Mouse (Mus musculus) urinary bladder, postnatal 4 days (tissue): ENCODE measurements around the gene Ccndbp1.
"Not testable (repeated sequence)": the region's sequence is repeated elsewhere in the genome, so short reads cannot be mapped to it uniquely, and the experiment has no call there.

Experiments used
- DNase-seq, 2 experiments: peaks; one replicate each; pipeline ENCODE4 v3.0.0; 2021 to 2022; ENCODE audit warnings: low spot score in 2 of 2

Ccndbp1 gene

DNA sequence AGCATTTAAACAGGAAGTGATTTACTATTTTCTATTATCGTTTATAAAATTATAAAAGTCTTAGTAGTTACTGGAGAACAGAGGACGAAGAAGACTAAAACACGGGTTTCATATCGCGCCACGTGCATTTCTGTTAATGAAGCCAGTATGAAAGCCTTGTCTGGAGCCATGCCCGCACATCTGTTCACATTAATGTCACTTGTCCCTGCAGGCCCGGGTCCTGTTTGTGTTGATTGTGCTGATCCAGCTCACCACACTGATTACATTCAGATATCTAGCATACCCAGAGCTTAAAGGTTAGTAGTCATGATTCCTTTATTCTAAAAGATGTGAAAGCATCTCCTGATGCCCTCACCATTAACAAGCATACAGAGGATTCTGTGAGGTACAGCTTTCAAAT lies 9.3 kb upstream of the Ccndbp1 start:
- DNase-seq, result no peak

DNA sequence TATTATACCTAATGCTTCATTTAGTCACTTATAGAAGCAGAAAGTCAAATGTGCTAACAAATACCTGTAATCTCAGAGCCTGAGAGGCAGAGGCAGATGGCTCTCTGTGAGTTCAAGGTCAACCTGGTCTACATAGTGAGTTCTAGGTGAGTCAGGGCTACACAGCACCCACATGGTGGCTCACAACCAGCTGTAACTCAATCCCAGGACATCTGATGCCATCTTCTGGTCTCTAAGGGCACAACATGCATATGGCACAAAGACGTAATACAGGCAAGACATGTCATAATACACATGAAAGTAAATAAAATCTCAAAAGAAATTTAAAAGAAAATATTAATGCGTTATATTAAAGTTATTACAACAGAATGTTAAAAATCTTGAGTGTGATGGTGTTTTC lies 4.6 kb upstream of the Ccndbp1 start:
- no peak for DNase-seq

DNA sequence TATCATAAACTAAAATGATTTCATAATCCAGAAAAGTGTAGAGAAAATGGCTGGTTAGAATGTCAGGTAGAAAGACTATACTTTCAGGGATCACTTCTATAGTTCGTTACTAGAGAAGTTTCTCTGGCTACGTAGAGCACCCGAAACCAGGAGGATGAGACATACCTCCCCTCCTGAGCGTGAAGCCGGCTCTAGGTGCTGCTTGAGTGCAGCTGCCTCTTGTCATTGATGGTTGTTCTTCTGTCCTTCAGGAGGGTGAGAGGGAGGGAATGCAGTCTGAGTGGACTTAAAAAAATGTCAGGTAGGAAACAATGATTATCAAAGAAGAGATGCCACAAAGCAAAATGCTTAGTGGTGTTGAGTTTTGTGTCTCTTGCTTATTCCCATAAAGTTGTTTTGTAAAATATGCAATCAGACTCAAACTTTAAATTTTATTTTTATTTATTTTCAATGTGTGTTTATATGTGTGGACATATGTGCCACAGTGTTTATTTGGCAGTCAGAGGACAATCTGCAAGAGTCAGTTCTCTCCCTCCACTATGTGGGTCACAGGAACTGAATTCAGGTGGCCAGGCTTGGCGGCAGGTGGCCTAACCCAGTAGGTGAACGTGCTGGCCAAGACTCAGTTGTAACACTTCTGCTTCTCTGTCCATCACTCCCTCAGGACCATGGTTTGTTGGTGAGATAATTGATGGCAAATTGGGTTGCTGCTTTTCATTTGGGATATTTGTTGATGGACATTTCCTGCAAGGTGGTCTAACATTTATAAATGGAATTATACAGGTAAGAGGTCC lies 4.0 kb upstream of the Ccndbp1 start:
- no peak for DNase-seq

DNA sequence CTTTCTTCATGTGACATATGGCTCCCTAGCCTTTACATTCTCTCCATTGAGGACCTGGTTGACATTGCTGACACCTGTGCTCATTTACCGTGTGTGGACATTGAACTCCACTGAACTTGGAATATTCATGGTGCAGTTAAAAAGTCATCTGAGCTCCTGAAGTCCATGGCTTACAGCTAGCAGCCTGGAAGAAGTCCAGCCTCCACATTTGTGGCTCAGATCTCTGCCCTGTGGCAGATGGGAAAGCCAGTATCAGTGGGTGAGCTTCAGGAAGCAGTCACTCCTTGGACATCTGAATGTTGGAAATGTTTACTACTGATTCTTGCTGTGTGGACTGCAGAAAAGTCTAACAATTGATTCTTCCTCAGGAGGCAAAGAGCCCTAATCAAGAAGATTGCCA lies 1.2 kb upstream of the Ccndbp1 start:
- DNase-seq, result no peak

DNA sequence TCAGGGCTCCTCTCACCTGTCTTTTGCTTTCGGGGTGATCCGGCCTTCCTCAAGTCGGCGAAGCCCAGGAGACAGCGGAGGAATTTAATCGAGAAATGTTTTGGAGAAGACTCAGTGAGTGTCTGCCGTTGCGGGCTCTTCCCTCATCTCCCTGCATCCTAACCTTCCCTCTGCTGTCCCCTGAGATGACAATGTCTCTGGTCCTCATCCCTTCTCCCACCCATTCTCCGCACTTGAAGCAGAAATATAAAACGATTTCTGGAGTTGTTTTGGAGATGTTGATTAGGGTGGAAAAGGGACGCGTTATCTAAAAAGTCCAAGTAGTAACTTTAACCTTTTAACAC lies 433 bp downstream of the Ccndbp1 start:
- no peak for DNase-seq

DNA sequence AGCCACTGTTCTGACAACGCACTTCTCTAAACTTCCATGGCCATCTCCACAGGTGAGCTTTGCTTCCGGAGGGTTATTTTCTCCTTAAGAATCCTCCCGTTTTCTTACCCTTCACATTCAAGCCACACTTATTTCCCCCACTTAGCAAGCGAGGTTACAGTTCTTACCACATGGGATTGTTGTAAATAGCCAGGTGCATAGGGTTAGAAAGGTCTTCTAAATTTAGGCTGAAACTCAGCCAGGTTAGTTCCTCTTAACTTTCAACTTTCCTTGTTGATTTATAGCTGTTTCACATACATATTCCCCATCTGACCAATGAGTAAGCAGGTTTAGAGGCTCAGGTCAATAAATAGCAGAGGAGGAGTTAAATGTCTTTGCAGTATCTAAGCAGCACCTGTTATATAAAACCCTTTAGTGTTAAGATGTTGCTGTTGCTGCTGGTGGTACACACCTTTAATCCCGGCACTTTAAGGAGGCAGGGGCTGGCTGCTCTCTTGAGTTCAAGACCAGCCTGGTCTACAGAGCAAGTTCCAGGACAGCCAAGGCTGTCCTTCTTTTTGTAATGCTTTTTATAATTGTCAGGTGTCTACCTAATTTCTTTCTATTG lies 971 bp downstream of the Ccndbp1 start:
- no peak for DNase-seq

DNA sequence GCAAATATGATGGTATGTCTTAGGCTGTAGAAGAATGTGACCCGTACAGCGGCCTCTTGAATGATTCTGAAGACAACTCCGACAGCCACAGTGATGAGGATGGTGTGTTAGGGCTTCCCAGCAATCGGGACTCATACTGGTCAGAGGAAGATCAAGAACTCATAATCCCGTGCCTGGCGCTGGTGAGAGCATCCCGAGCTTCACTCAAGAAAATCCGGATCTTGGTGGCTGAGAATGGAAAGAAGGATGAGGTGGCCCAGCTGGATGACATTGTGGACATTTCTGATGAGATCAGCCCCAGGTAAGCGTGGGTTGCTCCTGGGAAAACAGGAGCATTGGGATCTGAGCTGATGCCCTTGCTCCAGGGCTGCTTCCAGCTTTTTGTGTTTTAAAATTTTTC lies 4.5 kb downstream of the Ccndbp1 start:
- DNase-seq, result peak in 1 of 2 experiments; percentile 40

DNA sequence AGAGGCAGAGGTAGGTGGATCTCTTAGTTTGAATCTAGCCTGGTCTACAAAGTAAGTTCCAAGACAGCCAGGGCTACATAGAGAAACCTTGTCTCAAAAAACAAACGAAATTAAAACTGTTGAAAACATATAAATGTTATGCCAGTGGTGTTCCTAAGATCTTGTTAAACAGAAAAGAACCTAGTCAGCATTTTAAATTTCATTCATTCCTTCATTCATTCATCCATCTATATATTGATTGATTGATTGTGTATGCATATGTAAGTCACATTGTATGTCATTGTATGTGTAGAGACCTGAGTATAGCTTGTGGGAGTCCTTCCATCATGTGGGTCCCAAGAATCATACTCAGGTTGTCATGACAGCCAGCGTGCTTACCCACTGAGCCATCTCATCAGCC lies 7.3 kb downstream of the Ccndbp1 start:
- no peak for DNase-seq

DNA sequence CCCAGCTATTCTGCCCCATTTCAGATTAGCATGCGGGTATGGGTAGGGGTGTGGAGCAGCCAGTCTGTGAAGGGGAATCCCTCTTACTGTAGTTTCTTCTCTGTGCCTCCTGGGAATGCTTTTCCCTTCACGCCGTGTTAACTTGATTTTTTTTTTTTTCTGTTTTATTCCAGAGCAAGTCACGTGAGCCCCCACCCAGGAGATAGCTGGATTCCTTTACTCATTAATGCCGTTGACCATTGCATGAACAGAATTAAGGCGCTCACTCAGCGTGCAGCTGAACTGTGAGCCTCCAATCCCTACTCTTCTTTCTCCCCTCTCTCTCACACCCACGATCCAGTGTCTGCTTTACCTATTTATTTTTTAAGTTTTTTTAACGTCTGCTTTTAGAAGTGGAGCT lies 8.0 kb downstream of the Ccndbp1 start:
- peak in 1 of 2 experiments; percentile 14 for DNase-seq

DNA sequence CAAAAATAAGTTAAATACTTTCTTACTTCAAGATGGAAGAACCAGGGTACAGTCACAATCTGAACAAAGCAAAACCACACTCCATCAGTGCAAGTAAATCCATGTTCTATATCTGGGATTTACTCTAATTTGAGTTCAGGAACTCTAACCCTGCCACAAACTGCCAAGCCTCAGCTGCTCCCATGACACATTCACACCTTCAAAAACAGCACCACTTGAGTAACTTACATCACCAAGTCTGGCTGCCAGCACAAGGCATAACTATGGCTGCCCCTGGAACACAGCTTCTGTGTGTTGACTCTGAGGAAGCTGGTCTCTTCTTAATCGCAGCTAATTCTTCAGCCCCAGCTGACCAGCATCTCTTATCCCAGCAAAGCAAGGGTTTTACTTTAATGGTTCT lies 8.9 kb downstream of the Ccndbp1 start:
- DNase-seq, result no peak

DNA sequence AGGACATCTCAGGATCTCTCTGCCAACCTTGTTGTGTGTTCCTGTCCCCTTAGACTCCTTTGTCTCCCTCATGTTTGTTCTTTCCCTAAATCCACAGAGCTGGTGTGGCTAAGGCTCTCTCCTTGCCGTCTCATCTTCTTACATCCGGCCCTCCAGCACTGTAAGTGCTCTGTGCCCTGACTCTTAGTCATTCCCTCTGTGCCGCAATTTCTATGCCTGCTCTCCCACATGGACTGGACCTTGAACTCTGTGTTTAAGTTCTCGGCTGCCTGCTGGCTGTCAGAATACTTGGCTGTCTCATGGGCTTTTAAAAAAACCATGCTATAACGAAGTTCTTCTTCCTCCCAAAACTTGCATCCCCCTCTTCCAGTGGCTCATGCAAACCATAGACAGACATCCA lies 14.7 kb downstream of the Ccndbp1 start:
- DNase-seq, result no peak

DNA sequence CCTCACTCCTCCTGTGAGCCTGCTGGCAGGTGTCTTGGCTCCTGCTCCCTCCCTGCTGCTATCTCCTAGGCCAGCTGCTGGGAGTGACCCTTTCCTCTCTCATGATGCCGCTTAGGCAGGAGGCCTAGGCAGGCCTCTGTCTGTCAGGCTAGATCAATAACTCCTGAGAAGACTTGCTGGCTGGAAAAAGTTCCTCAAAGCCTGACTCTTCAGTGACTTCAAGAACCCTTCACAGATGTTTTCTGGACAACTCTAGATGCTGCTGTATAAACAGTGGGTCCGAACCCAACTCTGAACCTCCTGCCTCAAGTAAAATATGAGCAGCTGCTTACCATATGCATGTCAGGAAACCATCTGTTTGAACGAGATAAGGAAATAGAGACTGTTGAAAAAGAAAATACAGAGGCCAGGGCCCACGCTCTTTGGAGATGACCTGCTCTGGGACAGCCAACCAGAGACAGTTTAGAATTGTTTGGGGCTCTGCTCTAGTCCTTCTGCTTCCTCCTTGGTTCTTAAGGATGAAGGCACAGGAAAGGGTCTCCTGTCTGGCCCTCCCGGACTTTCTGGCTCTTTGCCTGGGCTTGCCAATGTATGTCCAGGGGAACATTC lies 28.6 kb downstream of the Ccndbp1 start, which contains the start of gene Epb42:
TSS of gene Epb42 (minus strand) at position 340 of the 609 bp plus-strand sequence.
- no peak for DNase-seq

DNA sequence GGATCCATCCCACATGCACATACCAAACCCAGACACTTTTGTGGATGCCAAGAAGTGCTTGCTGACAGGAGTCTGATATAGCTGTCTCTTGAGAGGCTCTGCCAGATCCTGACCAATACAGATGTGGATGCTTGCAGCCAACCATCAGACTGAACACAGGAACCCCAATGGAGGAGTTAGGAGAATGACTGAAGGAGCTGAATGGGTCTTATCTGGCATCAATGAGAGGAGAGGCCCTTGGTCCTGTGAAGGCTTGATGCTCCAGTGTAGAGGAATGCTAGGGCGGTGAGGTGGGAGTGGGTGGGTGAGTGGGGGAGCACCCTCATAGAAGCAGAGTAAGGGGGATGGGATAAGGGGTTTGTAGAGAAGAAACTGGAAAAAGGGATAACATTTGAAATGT lies 30.6 kb downstream of the Ccndbp1 start:
- not testable (repeated sequence) for DNase-seq

DNA sequence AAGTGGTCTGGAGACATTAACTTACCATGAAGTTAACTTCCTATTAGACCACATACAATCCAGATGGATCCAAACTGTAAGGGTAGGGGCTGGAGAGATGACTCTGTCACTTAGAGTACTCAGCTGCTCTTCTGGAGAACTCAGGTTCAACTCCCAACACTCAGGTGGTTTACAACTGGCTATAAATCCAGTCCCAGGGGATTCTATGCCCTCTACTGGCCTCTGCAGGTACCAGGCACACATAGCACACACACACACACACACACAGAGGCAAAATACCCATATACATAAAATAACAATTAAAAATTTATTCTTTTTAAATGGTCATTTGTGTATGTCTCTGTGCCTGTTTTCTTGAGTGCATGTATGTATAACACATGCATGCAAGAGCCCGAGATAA lies 31.2 kb downstream of the Ccndbp1 start:
- DNase-seq, result no peak

DNA sequence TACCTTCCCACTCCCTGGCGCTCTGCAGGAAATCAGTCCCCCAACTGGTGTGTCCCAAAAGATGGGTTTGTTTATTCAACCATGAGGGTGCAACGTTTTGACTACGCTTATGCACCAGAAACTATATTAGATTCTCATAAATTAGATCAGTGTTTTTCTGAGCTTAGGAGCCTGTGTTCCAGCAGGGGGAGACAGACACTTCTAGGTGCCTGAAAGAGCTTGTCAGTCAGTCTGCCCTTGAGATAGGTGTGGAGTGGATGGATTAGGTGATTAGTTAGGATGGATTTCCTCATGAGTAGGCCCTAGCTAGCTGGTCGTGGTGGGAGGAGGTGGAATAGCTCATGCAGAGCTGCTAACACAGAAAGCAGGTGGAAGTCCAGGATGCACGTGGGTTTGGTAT lies 32.9 kb downstream of the Ccndbp1 start:
- no peak for DNase-seq

DNA sequence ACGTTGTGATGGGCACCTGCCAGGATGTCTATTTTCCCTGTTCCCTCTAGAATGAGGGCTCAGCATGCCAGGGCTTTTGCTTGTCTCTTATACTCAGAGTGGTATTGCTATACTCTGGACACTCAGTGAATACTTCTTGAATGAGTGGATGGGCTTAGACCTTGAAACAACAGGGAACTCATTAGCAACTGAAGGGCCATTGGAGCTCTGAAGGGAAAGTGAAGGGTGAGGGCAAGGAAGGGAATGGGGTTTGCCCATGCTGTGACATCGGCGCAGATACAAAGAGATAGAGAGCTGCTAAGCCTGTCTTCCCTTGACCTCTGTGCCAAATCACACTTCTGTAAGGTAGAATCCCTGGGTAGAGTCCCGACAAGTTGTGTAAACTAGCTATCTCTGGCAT lies 37.5 kb downstream of the Ccndbp1 start:
- no peak for DNase-seq

DNA sequence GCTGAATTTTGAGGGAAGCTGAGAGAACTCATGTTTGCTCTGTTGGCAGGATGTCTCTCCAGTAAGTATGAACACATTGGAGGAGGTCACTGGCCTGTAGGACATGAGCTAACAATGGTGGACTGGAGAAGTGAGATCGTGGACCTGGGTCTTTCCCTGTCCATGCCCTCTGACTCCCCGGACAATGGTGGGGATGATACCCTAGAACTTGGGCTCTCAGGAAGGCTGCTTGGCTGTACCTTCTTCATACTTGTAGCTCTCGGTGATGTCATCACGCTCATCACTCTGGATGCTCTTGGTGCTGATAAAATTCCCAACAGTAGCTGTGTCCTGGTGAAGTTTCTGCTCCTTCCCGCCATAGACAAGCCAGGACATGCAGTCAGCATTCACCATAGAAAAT lies 44.0 kb downstream of the Ccndbp1 start:
- DNase-seq, result no peak

DNA sequence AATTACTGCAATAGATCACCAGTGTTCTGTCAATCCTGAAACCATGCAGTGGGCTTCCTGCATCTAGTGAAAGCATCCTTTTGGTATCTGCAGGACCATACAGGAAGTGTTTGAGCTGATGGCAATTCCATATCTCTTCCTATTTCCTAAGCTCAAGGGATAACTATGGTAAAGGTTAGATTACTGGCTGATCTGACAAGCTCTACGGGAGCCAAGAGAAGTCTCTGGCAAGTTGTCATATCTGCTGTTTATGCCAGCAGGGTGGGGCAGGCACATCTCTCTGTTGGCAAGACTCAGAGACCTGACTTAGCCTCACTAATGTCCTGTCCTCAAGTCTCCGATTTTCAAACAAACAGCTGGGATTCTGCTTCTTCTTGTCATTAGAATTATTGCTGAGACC lies 45.9 kb downstream of the Ccndbp1 start:
- no peak for DNase-seq

DNA sequence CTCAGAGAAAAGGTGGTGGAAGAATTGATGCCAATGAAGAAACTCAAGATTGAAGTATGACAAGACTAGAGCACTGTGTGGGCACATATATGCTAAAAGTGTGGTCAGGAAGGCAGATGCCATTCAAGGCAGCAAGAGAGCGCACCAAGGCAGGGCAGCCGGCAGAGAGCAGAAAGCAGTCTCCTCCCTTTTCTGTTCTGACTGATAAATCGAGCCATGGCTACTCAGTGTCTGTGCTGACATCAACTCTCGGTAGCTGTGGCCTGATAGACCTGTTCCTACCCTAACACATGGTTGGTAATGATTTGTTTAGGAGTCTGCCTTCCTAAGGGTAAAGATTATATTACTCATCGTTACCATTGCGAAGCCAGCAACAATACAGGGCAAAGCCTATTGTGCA lies 47.7 kb downstream of the Ccndbp1 start:
- DNase-seq, result no peak

DNA sequence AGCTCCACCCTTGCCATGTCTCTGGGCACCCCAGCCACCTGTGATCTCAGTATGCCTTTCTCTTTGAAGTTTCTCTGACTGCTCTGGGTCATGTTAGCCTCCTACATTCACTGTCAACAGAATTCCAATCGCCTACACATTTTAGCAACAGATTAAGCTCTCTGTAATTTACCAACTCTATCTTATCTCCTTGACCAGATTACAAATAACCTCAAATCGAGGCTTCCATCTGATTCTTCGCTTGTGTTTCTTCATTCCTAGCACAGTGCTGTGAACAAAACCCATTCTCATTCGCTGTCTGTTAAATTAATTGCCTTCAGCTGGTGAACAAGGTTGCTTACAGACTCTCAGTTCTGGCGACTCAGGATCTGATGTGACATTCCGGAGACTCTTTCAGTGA lies 49.8 kb downstream of the Ccndbp1 start:
- DNase-seq, result no peak

DNA sequence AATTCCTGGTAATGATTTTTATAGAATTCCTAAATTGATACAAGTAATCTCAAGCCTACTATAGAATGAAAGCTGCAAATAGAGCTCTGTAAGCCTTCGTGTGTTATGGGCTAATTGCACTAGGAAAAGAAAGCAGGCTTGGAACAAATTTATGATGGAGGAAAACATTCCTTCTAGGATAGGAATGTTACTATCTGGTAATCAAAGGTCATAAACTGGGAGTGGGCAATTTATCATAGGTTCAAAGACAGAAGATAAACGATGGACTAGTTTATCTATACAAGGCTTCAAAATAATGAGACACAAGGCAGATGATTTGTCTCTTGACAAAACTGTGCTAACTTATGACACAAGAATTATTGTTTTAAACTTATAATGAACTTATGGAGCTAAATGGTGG lies 53.1 kb downstream of the Ccndbp1 start:
- no peak for DNase-seq
